Mouse (Mus musculus) lung, postnatal 0 days (tissue): ENCODE results near the gene Fip1l1. TPM values are rescaled to one million over a fixed set of nuclear protein-coding genes. Genes with fewer than 3 reads are reported as not detected.

Source experiments
- ATAC-seq: fragments of 200-750 bp; cut with Nextera tagmentation; 2 replicates; pipeline ENCODE4 v1.8.0; 2017; ENCODE audit warnings: moderate library complexity
- DNase-seq: peaks from one replicate; pipeline ENCODE4 v3.0.0-alpha.2; 2016; ENCODE audit warnings: low spot score
- H3K27ac ChIP-seq: fragments of 300-500 bp; sonication (generic); 2 replicates; pipeline ENCODE4 v1.5.1; 2014; ENCODE audit warnings: antibody characterized with exemption, mild to moderate bottlenecking, low read length, mixed read lengths
- H3K27me3 ChIP-seq: fragments of 300-500 bp; sonication (generic); replicated peaks from 2 replicates; pipeline ENCODE4 v1.6.1; 2014; ENCODE audit warnings: low read length, mixed read lengths; ENCODE audit not compliant: insufficient read depth
- H3K36me3 ChIP-seq: fragments of 300-500 bp; sonication (generic); 2 replicates; pipeline ENCODE4 v1.6.1; 2014; ENCODE audit warnings: low read length, mixed read lengths; ENCODE audit not compliant: insufficient read depth
- H3K4me1 ChIP-seq: fragments of 300-500 bp; sonication (generic); 2 replicates; pipeline ENCODE4 v1.6.1; 2014; ENCODE audit warnings: antibody characterized with exemption, low read depth, low read length, mixed read lengths; ENCODE audit not compliant: insufficient read depth
- H3K4me2 ChIP-seq: fragments of 300-500 bp; sonication (generic); replicated peaks from 2 replicates; pipeline ENCODE4 v1.6.1; 2014; ENCODE audit warnings: low read depth, mild to moderate bottlenecking, low read length, moderate library complexity, mixed read lengths
- H3K4me3 ChIP-seq: fragments of 300-500 bp; sonication (generic); 2 replicates; pipeline ENCODE4 v1.5.1; 2014; ENCODE audit warnings: low read depth, low read length
- H3K9ac ChIP-seq: fragments of 300-500 bp; sonication (generic); replicated peaks from 2 replicates; pipeline ENCODE4 v1.6.1; 2014; ENCODE audit warnings: low read depth, mild to moderate bottlenecking
- H3K9me3 ChIP-seq: fragments of 300-500 bp; sonication (generic); 2 replicates; pipeline ENCODE4 v1.6.1; 2016; ENCODE audit warnings: low read length, mixed read lengths
- CTCF ChIP-seq: IDR thresholded peaks from 2 replicates; pipeline ENCODE4 v1.5.1; 2016; ENCODE audit warnings: antibody characterized with exemption, mild to moderate bottlenecking
- EP300 ChIP-seq: IDR thresholded peaks from 2 replicates; pipeline ENCODE4 v1.6.1; 2016; ENCODE audit warnings: antibody characterized with exemption, mild to moderate bottlenecking, control low read depth
- WGBS: fragments of 180-500 bp; shearing (Covaris S2); extraction: QIAGEN DNeasy Blood & Tissue Kit; methylation state at CpG from one replicate; pipeline ENCODE4 v1.1.7; 2014; 5-methylcytosine and 5-hydroxymethylcytosine counted together
- polyA plus RNA-seq: library from polyadenylated mRNA; unstranded; fragments of >200 nt; fragmentation: Nextera tagmentation; extraction: Ambion mirVana; gene quantifications from 2 replicates; pipeline ENCODE4 v1.2.1, GENCODE M21; 2015

The Fip1l1 gene
- polyA plus RNA-seq = 36.6 and 45.2 TPM in 2 replicates

GRCm38 (mm10) chr5:74535240-74536021 lies at the start of gene Fip1l1:
TSS of gene Fip1l1 (plus strand) at chr5:74535449.
- under 1% methylated on average over 51 of the region's 73 CpGs for WGBS
- Histone ChIP-seq H3K4me1 (peaks cover 14% of the 10 kb centered on the region), H3K9ac (peak within 1 kb of the TSS; percentile 96), H3K4me2 (peak within 1 kb of the TSS; percentile 70), H3K27ac (peak within 1 kb of the TSS; percentile 95), H3K36me3 (no peaks in the 10 kb centered on the region), H3K27me3 (no peaks in the 10 kb centered on the region), H3K9me3 (no peaks in the 10 kb centered on the region), H3K4me3 (peak within 1 kb of the TSS; percentile 88)
- no peak for TF ChIP-seq EP300
- TF ChIP-seq CTCF = peak; percentile 11; the same call in 1 of the 2 replicates
- ATAC-seq (peak; percentile 87), DNase-seq (peak; percentile 96)

GRCm38 (mm10) chr5:74492705-74493104 lies 42.5 kb upstream of the Fip1l1 start:
- ATAC-seq (no peak), DNase-seq (no peak)
- TF ChIP-seq EP300 = no peak
- TF ChIP-seq CTCF = no peak
- Histone ChIP-seq H3K9me3 (no peaks in the 10 kb centered on the region), H3K27ac (no peak overlapping the region), H3K4me3 (no peak overlapping the region), H3K27me3 (no peaks in the 10 kb centered on the region), H3K4me2 (no peak overlapping the region), H3K4me1 (no peaks in the 10 kb centered on the region), H3K9ac (no peak overlapping the region), H3K36me3 (no peaks in the 10 kb centered on the region)
- WGBS = 69% methylated on average over 3 of the region's 3 CpGs

GRCm38 (mm10) chr5:74511686-74512085 lies 23.6 kb upstream of the Fip1l1 start:
- ATAC-seq (peak; percentile 83), DNase-seq (peak; percentile 74)
- no peaks in the 10 kb centered on the region for H3K27me3 ChIP-seq
- H3K4me3 ChIP-seq = no peak overlapping the region
- H3K27ac ChIP-seq = no peak overlapping the region
- H3K9ac ChIP-seq = no peak overlapping the region
- no peaks in the 10 kb centered on the region for H3K4me1 ChIP-seq
- TF ChIP-seq CTCF = no peak
- TF ChIP-seq EP300 = no peak
- no peaks in the 10 kb centered on the region for H3K36me3 ChIP-seq
- no peak overlapping the region for H3K4me2 ChIP-seq
- no peaks in the 10 kb centered on the region for H3K9me3 ChIP-seq

- H3K27me3 ChIP-seq = no peaks in the 10 kb centered on the region
- no peak for TF ChIP-seq EP300
- no peak for TF ChIP-seq CTCF
- no peaks in the 10 kb centered on the region for H3K9me3 ChIP-seq
- H3K36me3 ChIP-seq = no peaks in the 10 kb centered on the region
- no peak for ATAC-seq
- no peak overlapping the region for H3K4me2 ChIP-seq
- WGBS = 62% methylated on average over 5 of the region's 5 CpGs
- no peak overlapping the region for H3K9ac ChIP-seq
- no peak for DNase-seq
- H3K4me1 ChIP-seq = peaks cover 12% of the 10 kb centered on the region
- H3K27ac ChIP-seq = no peak overlapping the region
- H3K4me3 ChIP-seq = no peak overlapping the region
Measured at GRCm38 (mm10) chr5:74527025-74527424, 8.2 kb upstream of the Fip1l1 start.

GRCm38 (mm10) chr5:74530785-74531184 lies 4.5 kb upstream of the Fip1l1 start:
- DNase-seq = no peak
- 19% methylated on average over 16 of the region's 16 CpGs for WGBS

GRCm38 (mm10) chr5:74531630-74532280 lies 3.5 kb upstream of the Fip1l1 start, which contains the start of gene Scfd2:
TSS of gene Scfd2 (minus strand) at chr5:74531759.
- ATAC-seq = peak; percentile 92
- Histone ChIP-seq H3K4me1 (peaks cover 17% of the 10 kb centered on the region), H3K36me3 (no peaks in the 10 kb centered on the region), H3K4me3 (peak within 1 kb of the TSS; percentile 98), H3K9me3 (no peaks in the 10 kb centered on the region), H3K4me2 (peak within 1 kb of the TSS; percentile 92), H3K9ac (peak within 1 kb of the TSS; percentile 56), H3K27me3 (no peaks in the 10 kb centered on the region), H3K27ac (peak within 1 kb of the TSS; percentile 69)
- TF ChIP-seq EP300 = peak; percentile 60
- no peak for TF ChIP-seq CTCF
- DNase-seq = peak; percentile 97
- 6% methylated on average over 35 of the region's 35 CpGs for WGBS

More at GRCm38 (mm10) chr5:74530785-74531184, 4.5 kb upstream of the Fip1l1 start:
- Histone ChIP-seq H3K4me3 (peak overlapping the region; percentile 98), H3K36me3 (no peaks in the 10 kb centered on the region), H3K4me2 (peak overlapping the region; percentile 92), H3K9ac (peak overlapping the region; percentile 56), H3K27me3 (no peaks in the 10 kb centered on the region), H3K4me1 (peaks cover 14% of the 10 kb centered on the region), H3K27ac (no peak overlapping the region), H3K9me3 (no peaks in the 10 kb centered on the region)
- TF ChIP-seq CTCF (no peak), EP300 (no peak)
- no peak for ATAC-seq
